Mouse (Mus musculus): ENCODE data around the gene Map4. TPM values are rescaled to one million over a fixed set of nuclear protein-coding genes. Genes with fewer than 3 reads are reported as not detected.
"Not testable (repeated sequence)": the region's sequence is repeated elsewhere in the genome, so short reads cannot be mapped to it uniquely, and the experiment has no call there.

Map4 gene
- polyA plus RNA-seq, 1 experiment = 107 TPM

DNA sequence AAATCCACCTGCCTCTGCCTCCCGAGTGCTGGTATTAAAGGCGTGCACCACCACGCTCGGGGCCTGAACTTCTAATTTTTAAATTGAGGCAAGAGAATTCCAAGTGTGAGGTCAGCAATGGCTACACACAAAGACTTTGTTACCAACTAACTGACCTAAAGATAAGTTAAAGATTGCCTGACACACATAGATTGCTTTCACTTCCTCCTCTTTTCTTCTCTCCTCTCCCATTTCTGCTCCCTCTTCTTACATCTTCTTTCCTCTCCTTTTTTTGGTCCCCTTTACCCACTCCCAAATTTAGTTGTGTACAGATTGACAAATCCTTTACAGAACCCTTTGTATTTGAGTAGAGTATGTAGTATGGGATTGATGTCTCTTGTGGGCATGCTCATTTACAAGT is 29.3 kb downstream of the Map4 start:
- no peak for DNase-seq
- Histone ChIP-seq H3K36me3 (ENCODE audit: control insufficient read depth, insufficient read depth, low read length) (no peaks in the 10 kb centered on the region), H3K27ac (ENCODE audit: insufficient read depth, low read depth, low read length) (no peak overlapping the region), H3K27me3 (replicated peaks; ENCODE audit: control insufficient read depth, insufficient read depth, low read length) (no peaks in the 10 kb centered on the region), H3K4me1 (ENCODE audit: control insufficient read depth, insufficient read depth, low read length) (peaks cover 6% of the 10 kb centered on the region; the same call in 1 of the 2 replicates), H3K4me3 (ENCODE audit: insufficient read depth, low read depth, low read length) (no peak overlapping the region)
- TF ChIP-seq POLR2A (IDR thresholded peaks at IDR 0.05; ENCODE audit: low read depth, low read length) = no peak
- no peak for TF ChIP-seq CTCF (conservative IDR thresholded peaks at IDR 0.05; ENCODE audit: insufficient read depth, insufficient read length, low read depth, low read length)
- 95% methylated on average over 4 of the region's 4 CpGs for WGBS

- Histone ChIP-seq H3K27ac (ENCODE audit: insufficient read depth, low read depth, low read length) (no peak overlapping the region), H3K4me3 (ENCODE audit: insufficient read depth, low read depth, low read length) (no peak overlapping the region), H3K4me1 (ENCODE audit: control insufficient read depth, insufficient read depth, low read length) (peaks cover 15% of the 10 kb centered on the region; the same call in 1 of the 2 replicates), H3K36me3 (ENCODE audit: control insufficient read depth, insufficient read depth, low read length) (no peaks in the 10 kb centered on the region), H3K27me3 (replicated peaks; ENCODE audit: control insufficient read depth, insufficient read depth, low read length) (no peaks in the 10 kb centered on the region)
- DNase-seq = peak; percentile 47
- TF ChIP-seq CTCF (conservative IDR thresholded peaks at IDR 0.05; ENCODE audit: insufficient read depth, insufficient read length, low read depth, low read length) (no peak), POLR2A (IDR thresholded peaks at IDR 0.05; ENCODE audit: low read depth, low read length) (no peak)
Observed at GRCm38 (mm10) chr9:109964761-109965160, 33.5 kb downstream of the Map4 start.

- no peaks in the 10 kb centered on the region for H3K36me3 ChIP-seq (ENCODE audit: control insufficient read depth, insufficient read depth, low read length)
- H3K27ac ChIP-seq (ENCODE audit: insufficient read depth, low read depth, low read length) = no peak overlapping the region
- DNase-seq = peak; percentile 23
- TF ChIP-seq POLR2A (IDR thresholded peaks at IDR 0.05; ENCODE audit: low read depth, low read length) (no peak), CTCF (conservative IDR thresholded peaks at IDR 0.05; ENCODE audit: insufficient read depth, insufficient read length, low read depth, low read length) (no peak)
- no peak overlapping the region for H3K4me3 ChIP-seq (ENCODE audit: insufficient read depth, low read depth, low read length)
- peaks cover 12% of the 10 kb centered on the region; the same call in 1 of the 2 replicates for H3K4me1 ChIP-seq (ENCODE audit: control insufficient read depth, insufficient read depth, low read length)
- 19% methylated on average over 4 of the region's 4 CpGs for WGBS
- H3K27me3 ChIP-seq (replicated peaks; ENCODE audit: control insufficient read depth, insufficient read depth, low read length) = no peaks in the 10 kb centered on the region
Observed at GRCm38 (mm10) chr9:109968351-109969116, 37.3 kb downstream of the Map4 start.

DNA sequence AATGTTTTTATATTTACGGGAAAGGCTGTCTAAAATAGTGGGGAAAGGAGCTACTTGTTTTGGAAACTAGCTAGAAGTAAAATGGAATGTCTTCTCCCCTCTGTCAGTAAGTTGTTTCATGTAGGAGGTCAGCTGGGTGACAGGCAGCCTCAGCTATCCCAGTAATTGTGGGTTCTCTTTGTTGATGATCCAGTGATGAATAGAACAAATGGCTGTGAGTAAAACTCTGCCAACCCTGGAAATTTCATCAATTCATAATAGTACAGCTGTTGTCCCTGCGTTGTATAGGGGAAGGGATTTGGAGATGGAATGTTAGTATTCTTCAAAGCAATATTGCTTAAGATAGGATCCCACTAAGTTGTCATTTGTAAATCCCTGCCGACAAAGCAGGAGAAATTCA is 37.9 kb downstream of the Map4 start:
- Histone ChIP-seq H3K4me3 (ENCODE audit: insufficient read depth, low read depth, low read length) (no peak overlapping the region), H3K27ac (ENCODE audit: insufficient read depth, low read depth, low read length) (no peak overlapping the region), H3K27me3 (replicated peaks; ENCODE audit: control insufficient read depth, insufficient read depth, low read length) (no peaks in the 10 kb centered on the region), H3K4me1 (ENCODE audit: control insufficient read depth, insufficient read depth, low read length) (peaks cover 12% of the 10 kb centered on the region; the same call in 1 of the 2 replicates), H3K36me3 (ENCODE audit: control insufficient read depth, insufficient read depth, low read length) (no peaks in the 10 kb centered on the region)
- TF ChIP-seq CTCF (conservative IDR thresholded peaks at IDR 0.05; ENCODE audit: insufficient read depth, insufficient read length, low read depth, low read length) (no peak), POLR2A (IDR thresholded peaks at IDR 0.05; ENCODE audit: low read depth, low read length) (no peak)
- 65% methylated on average over 3 of the region's 3 CpGs for WGBS
- DNase-seq = no peak

GRCm38 (mm10) chr9:109969792-109970336 is 38.6 kb downstream of the Map4 start:
- DNase-seq = no peak
- no peaks in the 10 kb centered on the region for H3K36me3 ChIP-seq (ENCODE audit: control insufficient read depth, insufficient read depth, low read length)
- 72% methylated on average over 4 of the region's 4 CpGs for WGBS
- H3K4me3 ChIP-seq (ENCODE audit: insufficient read depth, low read depth, low read length) = no peak overlapping the region
- no peaks in the 10 kb centered on the region for H3K27me3 ChIP-seq (replicated peaks; ENCODE audit: control insufficient read depth, insufficient read depth, low read length)
- TF ChIP-seq POLR2A (IDR thresholded peaks at IDR 0.05; ENCODE audit: low read depth, low read length) (no peak), CTCF (conservative IDR thresholded peaks at IDR 0.05; ENCODE audit: insufficient read depth, insufficient read length, low read depth, low read length) (no peak)
- H3K4me1 ChIP-seq (ENCODE audit: control insufficient read depth, insufficient read depth, low read length) = peaks cover 12% of the 10 kb centered on the region; the same call in 1 of the 2 replicates
- no peak overlapping the region for H3K27ac ChIP-seq (ENCODE audit: insufficient read depth, low read depth, low read length)

- 98% methylated on average over 5 of the region's 5 CpGs for WGBS
- H3K36me3 ChIP-seq (ENCODE audit: control insufficient read depth, insufficient read depth, low read length); H3K27ac ChIP-seq (ENCODE audit: insufficient read depth, low read depth, low read length); H3K27me3 ChIP-seq (replicated peaks; ENCODE audit: control insufficient read depth, insufficient read depth, low read length); H3K4me3 ChIP-seq (ENCODE audit: insufficient read depth, low read depth, low read length); DNase-seq: not testable (repeated sequence)
- peaks cover 10% of the 10 kb centered on the region; the same call in 1 of the 2 replicates for H3K4me1 ChIP-seq (ENCODE audit: control insufficient read depth, insufficient read depth, low read length)
Observed at GRCm38 (mm10) chr9:109971711-109972110, 40.5 kb downstream of the Map4 start.

GRCm38 (mm10) chr9:109980223-109980622 is 49.0 kb downstream of the Map4 start:
- not testable (repeated sequence) for H3K4me1 ChIP-seq (ENCODE audit: control insufficient read depth, insufficient read depth, low read length); H3K27ac ChIP-seq (ENCODE audit: insufficient read depth, low read depth, low read length); H3K36me3 ChIP-seq (ENCODE audit: control insufficient read depth, insufficient read depth, low read length); H3K4me3 ChIP-seq (ENCODE audit: insufficient read depth, low read depth, low read length); H3K27me3 ChIP-seq (replicated peaks; ENCODE audit: control insufficient read depth, insufficient read depth, low read length); DNase-seq
- 86% methylated on average over 4 of the region's 4 CpGs for WGBS

All from kidney, adult 2 months (tissue).